Mouse (Mus musculus) cerebellum, postnatal 25 days (tissue): ENCODE results near the gene Akap8l.

Source experiments
- DNase-seq, 2 experiments: peaks; one replicate each; pipeline ENCODE4 v3.0.0; 2021; ENCODE audit warnings: mixed read lengths in 2 of 2

Gene Akap8l

GRCm38 (mm10) chr17:32317032-32317431, 33.4 kb downstream of the Akap8l start:
- no peak for DNase-seq

GRCm38 (mm10) chr17:32315560-32315959, 34.8 kb downstream of the Akap8l start:
- no peak for DNase-seq

DNA sequence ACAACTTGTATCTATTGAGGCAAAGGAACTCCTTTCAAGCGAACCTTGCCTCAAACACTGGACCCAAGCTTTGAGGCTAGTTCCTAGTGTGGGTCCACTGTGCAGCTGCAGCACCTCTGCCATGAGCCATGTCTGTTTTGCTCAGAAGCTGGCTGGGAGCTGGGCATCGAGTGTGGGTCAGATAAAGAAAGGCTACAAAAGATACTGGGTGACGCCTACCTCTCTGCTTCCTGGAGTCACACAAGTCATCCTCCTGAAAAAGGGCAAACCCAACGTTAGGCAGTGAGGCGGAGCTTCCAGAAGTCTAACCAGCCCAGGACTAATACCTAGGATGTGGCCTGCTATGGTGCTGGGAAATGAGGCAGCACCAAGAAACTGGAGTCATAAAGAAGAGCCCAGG, 36.5 kb downstream of the Akap8l start:
- no peak for DNase-seq

DNA sequence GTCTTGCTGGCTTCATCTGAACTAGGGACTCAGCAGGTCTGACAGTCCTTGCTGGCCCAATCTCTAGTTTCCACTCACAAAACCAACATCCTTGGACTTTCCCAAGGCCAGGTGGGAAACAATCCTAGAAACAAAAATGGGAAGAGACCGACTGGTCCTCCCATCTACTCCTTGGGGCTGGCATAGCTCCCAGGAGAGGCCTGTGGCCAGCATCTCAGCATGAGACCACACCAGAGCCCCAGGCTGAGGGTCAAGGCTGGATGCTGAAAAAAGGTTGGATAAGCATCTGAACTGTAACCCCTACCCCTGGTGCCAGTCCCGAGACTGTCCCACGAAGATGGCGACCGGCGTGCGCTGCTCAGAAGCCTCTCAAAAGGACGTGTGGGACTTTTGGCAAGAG, 37.6 kb downstream of the Akap8l start:
- peak; percentile 74 to 79 for DNase-seq

DNA sequence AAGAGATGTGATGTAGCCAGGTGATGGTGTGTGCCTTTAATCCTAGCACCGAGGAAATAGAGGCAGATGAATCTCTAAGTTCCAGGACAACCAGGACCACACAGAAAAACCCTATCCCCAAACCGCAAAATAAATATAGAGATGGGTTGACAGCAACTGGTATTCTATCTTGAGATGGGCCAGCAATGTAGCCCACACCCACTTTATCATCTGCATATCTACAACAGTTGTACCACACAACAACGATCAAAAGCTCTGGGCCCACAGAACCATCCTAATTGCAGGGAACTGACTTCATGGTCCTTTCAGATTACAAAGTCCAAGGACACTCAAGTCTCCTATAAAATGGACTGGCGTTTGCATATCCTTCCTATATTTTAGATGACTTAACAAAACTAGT, 42.4 kb downstream of the Akap8l start:
- no peak for DNase-seq

- no peak for DNase-seq
These were observed 52.3 kb downstream of the Akap8l start for GRCm38 (mm10) chr17:32298125-32298524.

- no peak for DNase-seq
These were observed 54.5 kb downstream of the Akap8l start for GRCm38 (mm10) chr17:32295901-32296300.

- DNase-seq: no peak
These were observed 55.2 kb downstream of the Akap8l start for GRCm38 (mm10) chr17:32295160-32295559.

DNA sequence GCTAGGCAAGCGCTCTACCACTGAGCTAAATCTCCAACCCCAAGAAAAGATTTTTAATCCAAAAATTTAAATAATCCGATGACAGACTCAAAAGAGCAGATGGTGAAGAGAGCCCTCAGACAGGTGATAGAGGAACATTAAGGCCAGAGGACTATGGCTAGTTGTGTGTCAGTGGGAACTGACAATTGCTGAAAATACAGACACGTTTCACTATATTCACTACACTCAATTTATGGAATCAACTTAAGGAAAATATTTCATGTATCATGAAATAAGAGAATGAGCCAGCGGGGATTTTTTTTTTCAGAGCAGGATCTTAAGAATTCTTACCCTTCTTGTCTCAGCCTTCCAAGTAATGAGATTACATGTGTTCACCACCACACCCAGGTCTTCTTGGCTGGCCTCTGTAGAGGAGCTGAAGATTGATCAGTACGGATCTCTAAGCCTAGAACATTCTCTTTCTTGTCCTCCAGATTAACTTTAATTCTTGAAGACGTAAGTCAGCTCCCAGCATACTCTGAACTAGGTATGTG, 65.2 kb downstream of the Akap8l start:
- no peak for DNase-seq

GRCm38 (mm10) chr17:32284262-32285137, 65.9 kb downstream of the Akap8l start, which contains the start of gene Brd4:
Brd4 (minus strand) TSS chr17:32284722.
- DNase-seq: peak; percentile 96 to 98

GRCm38 (mm10) chr17:32283771-32284221, 66.6 kb downstream of the Akap8l start:
- peak in 1 of 2 experiments; percentile 75 for DNase-seq

DNA sequence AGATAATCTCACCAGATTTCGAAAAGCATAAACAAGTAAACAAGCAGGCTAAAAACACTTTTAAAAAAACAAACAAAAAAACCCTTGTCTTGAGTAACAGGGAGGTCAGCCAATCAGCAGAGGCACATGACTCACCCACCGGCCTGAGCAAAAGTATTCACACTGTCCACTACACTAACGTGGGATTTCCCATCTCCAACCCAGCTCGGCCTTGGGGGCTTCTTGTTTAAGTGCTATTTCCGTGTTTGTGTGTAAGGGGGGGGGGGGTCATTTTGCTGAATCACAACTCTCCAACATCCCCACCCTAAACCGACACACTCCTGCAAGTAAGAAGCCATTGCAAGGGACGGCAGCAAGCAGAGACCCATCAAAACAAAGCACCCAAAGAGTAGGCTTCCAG, 67.1 kb downstream of the Akap8l start:
- peak in 1 of 2 experiments; percentile 22 for DNase-seq

- no peak for DNase-seq
These were observed 68.6 kb downstream of the Akap8l start for GRCm38 (mm10) chr17:32281611-32282310.

GRCm38 (mm10) chr17:32281126-32281525, 69.3 kb downstream of the Akap8l start:
- DNase-seq: no peak

GRCm38 (mm10) chr17:32280575-32280974, 69.8 kb downstream of the Akap8l start:
- DNase-seq: no peak

DNA sequence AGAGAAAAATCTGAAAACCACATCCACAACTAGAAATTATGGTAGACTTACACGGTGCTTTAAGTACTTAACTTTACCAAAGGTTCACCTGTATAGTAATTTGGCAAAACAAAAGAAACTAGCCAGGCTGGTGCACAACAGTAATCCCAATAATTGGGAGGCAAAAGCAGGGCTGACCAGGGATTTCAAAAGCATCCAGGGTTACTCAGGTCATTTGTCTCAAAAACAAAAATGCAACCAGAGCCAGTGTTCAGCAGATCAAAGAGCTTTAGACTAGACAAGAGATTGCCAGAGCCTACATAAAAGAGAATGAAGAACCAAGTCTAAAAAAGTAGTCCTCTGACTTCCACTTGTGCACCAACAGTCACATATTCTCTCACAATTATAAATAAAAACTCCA, 73.2 kb downstream of the Akap8l start:
- DNase-seq: no peak

- DNase-seq: no peak
These were observed 74.8 kb downstream of the Akap8l start for GRCm38 (mm10) chr17:32275568-32275967.
